Mouse (Mus musculus): ENCODE results near the gene Ninj2. TPM values are rescaled to one million over a fixed set of nuclear protein-coding genes. Genes with fewer than 3 reads are reported as not detected.

The Ninj2 gene
- total RNA-seq, 2 experiments from 2014 or later, result not detected

DNA sequence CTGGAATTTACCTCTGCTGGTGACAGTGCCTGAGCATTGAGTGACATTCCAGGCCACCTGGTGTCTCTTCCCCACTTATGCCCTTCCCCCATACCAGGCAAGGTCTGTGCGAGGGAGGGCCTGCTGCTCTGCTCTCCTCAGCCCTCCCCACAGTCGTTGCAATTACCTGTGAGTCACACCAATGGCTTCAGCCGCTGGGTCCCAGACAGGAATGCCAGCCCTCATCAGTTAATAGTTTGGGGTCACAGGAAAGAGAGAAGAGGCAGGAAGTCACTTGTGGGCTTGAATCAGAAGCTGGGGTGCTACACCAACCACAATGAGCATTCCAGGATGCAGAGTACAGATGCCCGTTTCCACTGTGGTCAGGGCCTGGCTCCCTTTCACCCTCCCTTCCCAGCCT is 41.6 kb downstream of the Ninj2 start:
- DNase-seq, result no peak

- no peak for DNase-seq
Measured at GRCm38 (mm10) chr6:120145439-120145838, 52.3 kb downstream of the Ninj2 start.

DNA sequence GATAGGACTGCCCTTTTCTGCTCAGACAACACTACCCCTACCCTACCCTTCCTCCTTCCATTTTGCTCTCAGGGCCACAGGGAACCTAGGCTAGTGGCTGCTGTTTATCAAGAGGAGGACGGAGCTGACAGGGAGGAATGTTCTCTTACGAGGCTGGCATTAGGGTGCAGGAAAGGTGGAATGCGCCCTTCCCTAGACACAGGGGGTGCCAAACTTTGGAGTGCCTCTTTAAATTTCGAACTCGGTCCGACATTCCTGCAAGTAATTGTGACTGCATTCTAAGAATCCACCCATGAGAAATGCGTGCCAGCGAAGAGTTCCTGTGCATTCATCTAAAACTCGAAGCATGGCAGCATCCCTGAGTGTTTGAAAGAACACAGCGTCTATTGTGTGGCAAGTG is 53.5 kb downstream of the Ninj2 start:
- DNase-seq, result peak; percentile 63

- DNase-seq, result no peak
Measured at GRCm38 (mm10) chr6:120147411-120147810, 54.3 kb downstream of the Ninj2 start.

GRCm38 (mm10) chr6:120148716-120149392 is 55.7 kb downstream of the Ninj2 start:
- peak; percentile 63 for DNase-seq

DNA sequence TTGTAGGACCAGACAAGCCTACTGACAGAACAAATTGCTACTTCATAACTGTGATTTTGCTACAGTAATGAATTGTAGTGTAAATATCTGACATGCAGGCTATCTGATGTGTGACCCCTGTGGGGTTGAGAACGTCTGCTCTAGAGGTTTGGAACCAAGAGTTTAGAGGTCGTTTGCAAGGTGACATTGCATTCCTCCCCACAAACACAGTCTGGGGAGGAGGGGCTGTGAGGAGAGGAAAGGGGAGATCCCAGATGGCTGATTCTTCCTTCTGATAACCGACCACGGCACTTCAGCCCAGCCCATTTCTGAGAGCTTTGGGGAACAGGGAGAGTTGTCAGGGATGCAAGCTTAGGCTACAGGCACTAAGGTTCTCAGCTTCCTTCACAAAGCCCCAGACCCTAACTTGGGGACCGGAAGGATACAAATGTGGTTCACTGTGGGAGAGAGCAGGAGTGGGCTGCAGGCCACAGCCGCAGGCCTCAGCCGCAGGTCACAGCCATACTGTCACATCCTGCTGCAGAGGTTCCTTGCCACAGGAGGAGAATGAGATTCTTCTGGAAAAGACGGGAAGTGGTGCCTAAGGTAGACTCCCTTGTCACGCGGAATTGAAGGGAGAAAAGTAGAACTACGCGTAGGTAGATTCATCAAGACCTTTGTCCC is 56.4 kb downstream of the Ninj2 start:
- DNase-seq, result no peak

DNA sequence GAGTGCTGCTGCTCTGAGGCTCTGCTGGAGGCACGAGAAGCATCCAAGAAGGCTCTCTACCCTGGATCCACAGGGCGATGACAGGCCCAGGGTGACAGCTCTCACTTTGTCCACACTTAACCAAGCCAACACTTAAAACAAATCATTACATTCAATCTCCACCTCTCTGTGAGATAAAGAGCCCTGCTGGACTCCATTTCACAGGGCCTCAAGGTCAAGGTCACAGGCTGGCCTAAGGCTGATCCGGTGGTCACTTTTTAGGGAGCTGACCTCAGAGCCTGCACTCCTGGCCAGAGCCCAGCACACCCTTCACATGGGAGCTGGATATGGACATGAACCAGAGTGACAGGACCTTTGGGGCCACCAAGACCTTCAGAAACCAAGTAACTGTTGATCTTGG is 57.1 kb downstream of the Ninj2 start:
- DNase-seq, result peak; percentile 60

- no peak for DNase-seq
Measured at GRCm38 (mm10) chr6:120151616-120152053, 58.5 kb downstream of the Ninj2 start.

DNA sequence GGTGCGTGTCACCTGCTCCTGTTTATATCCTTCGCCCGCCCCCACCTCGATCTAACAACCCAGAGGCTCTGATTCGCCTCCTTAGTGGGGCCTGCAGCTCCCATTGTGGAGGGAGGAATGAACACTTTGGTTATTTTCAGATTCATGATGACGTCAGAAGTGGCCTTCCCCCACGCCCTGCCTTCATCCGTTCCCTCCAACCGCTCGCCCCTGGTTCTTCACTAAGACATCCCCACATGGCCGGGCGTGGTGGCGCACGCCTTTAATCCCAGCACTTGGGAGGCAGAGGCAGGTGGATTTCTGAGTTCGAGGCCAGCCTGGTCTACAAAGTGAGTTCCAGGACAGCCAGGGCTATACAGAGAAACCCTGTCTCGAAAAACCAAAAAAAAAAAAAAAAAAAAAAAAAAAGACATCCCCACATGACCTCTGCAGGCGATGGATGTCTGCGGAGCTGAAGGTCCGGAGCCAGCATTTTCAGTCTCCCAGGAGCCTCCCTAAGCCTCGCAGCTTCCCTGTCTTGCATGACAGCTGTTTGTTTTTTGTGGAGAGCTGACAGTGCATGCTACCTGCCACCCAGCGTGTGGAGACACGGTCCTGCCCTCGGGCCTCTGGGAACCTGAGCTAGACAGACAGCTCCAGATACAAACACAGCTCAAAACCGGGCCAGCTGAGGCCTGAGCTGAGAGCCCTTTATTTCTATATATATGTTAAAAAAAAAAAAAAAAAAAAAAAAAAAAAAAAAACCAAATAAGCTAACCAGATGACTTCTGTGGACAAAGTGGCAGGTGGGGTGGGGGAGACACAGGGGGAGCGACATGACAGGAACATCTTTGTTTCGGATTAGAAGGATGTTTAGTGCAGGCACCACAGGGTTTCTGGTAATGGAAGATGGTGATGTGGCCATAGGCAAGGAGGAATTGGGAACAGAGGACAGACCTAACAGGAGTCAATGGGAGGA is 59.9 kb downstream of the Ninj2 start:
- no peak for DNase-seq

GRCm38 (mm10) chr6:120154526-120155309 is 61.6 kb downstream of the Ninj2 start:
- no peak for DNase-seq

DNA sequence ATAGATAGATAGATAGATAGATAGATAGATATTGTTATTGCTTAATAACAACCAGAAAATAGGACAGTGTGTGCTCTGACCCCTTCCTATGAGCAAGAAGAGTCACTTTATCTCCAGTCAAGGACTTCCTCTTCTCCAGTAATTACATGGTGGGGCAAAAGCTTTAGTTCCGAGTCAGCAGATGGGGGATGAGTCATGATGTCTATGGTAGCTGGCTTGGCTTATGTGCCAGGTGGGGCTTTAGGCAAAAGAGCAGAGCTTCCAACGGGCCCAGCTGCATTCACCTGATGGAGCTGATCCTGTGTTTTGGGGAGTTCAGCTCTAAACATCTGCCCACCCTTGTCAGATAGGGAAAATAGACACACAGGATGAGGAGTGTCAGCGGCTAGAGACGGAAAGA is 62.4 kb downstream of the Ninj2 start:
- no peak for DNase-seq

DNA sequence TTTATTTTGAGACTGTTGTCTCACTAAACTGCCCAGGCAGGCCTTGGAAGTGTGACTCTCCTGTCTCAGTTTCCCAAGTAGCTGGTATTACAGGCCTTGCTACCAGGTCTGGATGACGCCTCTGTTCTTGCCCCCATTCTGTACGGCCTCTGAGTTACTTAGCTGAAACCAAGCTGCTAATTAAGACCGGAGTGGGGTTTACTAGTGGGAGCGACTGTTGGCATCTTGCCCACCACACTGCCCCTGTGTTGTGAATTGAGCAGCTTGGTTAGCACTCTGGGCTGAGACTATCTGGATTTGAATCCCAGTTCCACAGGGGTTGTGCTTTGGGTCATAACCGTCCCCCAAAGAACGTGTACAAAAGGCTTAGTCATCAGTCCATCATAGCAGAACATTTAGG is 64.3 kb downstream of the Ninj2 start:
- no peak for DNase-seq

DNA sequence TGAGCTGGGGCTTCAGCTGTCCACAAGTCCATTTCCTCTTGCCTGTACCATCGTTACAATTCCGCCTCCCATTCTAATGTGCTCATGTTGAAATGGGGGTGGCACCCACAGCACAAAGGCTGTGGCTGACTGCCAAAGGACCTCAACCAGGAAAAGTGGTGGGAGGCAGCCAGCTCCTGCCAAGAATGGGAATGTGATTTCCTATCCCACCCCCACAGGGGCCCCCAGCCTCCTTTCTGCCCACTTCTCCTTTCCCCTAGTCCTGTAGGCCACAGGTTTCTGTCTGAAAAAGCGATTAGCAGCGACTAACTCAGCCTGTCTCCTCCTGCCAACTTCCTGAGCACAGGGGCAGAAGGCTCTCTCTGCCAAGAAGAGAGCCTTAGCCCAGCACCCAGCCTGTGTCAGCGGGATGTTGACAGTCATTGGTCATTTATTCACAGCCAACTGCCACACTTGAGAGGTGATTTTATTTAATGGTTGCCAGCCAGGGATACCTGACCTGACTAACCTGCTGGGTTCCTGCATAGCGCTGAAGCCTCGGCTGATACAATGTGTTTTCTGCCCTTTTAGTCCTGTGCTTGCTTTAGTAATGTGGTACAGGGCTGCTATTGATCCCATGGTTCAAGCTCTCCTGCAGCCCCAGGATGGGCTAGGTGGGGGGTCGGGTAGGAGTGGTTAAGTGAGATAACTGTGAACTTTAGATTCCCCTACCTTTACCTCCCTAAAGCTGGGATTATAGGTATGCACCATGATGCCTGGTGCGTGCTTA is 66.2 kb downstream of the Ninj2 start:
- DNase-seq, result peak; percentile 74

DNA sequence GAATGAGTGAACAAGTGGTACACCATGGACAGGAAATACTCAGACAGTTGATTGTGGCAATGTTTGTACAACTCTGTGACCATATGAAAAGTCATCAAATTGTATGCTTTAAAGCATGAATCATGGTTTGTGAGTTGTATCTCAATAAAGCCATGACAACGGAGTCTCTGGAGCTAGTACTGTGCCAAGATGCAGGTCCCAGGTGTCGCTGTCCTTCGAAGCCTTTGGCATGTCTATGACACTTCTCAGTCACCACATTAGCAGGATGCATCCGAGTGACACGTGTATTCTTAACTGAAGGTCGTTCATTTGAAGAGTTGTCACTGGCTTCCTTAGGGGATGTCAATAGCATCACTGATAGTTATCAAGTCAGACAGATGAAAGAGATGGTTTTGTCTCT is 69.8 kb downstream of the Ninj2 start:
- DNase-seq, result no peak

GRCm38 (mm10) chr6:120164765-120165164 is 71.6 kb downstream of the Ninj2 start:
- no peak for DNase-seq

DNA sequence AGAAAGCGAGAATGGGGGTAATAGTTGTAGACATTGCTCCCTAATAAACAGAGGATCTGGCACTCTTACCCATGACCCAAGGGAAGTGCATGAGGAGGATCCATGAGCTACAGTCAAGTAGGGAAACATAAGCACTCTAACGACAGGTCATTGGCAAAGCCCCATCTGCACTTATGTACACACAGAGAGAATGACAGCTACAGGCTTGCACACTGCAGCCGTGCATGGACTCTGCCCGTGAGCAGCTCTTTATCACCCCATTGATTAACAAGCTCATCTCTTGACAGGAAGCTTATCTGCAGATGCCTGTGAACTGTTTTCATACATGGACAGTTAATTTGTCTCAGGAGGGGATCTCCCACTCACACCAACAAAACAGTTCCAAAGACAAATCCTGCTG is 74.4 kb downstream of the Ninj2 start:
- no peak for DNase-seq

- DNase-seq, result no peak
Measured at GRCm38 (mm10) chr6:120172294-120173017, 79.3 kb downstream of the Ninj2 start.

DNA sequence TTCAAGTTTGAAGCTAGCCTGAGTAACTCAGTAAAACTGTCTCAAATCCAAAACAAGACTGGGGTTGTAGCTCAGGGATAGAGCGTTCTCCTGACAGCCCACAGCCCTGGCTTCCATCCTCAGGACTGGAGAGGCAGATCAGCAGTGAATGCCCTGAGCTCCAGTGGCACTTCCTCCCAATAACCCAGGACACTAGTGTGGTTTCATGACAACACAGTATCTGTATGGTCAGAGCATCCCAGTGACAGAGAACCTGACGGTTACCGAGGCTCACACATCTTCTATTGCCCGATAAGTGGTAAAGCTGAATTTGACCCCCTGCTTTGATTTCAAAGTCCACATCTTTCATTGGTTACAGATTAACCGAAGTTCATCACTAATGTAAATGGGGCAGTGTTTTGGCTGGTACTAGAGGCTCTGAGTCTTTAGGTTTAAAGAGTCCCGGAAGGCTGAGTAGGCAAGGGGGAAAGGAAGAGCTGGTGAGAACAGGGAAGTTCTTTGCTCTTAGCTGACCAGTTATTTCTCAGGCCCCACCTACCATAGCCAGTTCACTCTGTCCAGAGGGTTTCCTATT is 81.0 kb downstream of the Ninj2 start:
- no peak for DNase-seq

- DNase-seq, result peak; percentile 87
Measured at GRCm38 (mm10) chr6:120174602-120175115, 81.5 kb downstream of the Ninj2 start.

GRCm38 (mm10) chr6:120175650-120176049 is 82.5 kb downstream of the Ninj2 start:
- no peak for DNase-seq
